Mouse (Mus musculus) R1 (cell line): ENCODE results near the gene Nap1l1.
"Not testable (repeated sequence)": the region's sequence is repeated elsewhere in the genome, so short reads cannot be mapped to it uniquely, and the experiment has no call there.

Experiments
- DNase-seq: peaks from one replicate; pipeline ENCODE4 v3.0.0-alpha.2; 2018; ENCODE audit warnings: low read depth, low spot score

Nap1l1 gene

DNA sequence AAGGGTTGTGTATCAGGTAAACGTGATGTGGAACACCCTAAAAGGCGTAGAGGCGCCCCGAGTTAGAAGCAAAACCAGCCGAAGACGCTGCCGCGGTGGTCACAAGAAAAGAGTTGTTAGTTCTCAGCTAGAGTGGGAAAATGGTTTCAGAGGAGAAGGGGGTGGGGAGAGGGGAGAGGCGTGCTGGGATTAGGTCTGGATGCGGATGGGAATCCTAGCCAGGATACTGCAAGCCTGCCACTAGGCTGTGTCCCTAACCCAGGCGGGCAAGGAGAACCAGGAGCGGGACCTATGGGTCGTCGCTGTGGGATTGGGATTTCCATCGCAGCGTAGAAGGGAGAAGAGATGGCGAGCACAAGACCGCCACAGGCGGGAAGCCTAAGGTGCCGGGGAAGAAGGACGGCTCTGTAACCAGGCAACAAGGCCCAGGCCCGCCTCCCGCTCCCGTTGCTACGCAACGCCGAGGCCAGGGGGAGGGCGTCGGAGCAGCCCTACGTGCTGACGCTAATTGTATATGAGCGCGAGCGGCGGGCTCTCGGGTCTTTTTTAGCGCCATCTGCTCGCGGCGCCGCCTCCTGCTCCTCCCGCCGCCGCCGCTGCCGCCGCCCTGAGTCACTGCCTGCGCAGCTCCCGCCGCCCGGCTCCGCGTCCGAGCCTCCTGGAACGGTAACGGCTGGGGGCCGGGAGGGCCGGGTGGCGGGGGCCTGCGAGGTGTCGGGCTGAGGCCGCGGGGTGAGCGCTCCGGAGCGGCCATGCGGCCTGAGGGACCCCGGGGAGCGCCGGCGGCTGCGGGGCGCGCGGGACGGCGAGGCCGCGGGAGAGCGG lies at the start of gene Nap1l1:
TSS of gene Nap1l1 (plus strand) at position 538 of the 825 bp plus-strand sequence.
- DNase-seq, result peak; percentile 97

DNA sequence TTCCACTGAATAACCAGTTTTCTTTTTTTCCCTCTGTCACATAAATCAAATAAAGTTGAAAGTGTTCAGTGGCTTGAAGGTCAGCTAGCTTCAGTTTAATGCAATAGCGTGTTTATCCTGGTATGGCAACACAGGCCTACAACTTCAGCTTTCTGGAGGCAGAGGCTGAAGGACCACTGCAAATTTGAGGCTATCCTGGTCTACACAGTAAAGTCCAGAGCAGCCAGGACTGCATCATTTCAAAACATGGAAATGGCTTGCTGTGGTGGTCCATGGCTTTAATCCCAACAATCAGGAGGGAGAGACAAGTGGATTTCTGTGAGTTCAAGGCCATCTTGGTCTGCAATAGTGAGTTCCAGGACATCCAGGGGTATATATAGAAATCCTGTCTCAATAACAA lies 46.5 kb upstream of the Nap1l1 start:
- no peak for DNase-seq

DNA sequence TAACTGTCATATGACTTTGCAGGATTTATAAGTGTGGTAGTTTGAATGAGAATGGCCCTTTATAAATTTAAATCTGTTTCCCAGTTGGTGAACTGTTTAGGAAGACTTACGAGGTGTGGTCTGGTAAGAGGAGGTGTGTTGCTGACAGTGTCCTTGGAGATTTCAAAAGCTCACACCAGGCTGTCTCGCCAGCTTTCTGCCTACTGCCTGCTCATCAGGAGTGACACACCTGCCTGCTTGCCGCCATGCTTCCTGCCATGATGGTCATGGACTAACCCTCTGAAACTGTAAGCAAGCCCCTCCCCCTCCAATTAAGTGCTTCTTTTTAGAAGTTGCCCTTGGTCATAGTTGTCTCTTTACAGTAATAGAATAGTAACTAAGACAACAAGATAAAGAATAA lies 39.5 kb upstream of the Nap1l1 start:
- peak; percentile 93 for DNase-seq

DNA sequence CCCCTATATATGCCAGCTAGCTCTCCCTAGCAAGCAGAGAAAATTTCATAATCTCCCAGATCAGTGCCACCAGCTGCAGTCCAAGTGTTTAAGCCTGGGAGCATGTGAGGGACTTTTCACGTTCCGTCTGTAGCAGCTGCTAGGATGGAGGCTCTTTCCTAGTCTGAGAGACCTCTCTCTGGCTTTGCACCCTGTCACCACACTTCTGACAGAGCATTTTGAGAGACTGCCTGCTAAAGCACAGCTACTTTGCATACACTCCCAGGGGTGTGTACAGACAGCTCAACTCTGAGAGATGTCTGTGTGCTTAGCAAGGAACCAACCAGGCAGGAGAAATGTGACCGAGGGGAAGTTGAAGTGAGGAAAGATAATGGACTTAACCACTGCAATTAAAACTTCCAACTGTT lies 32.0 kb upstream of the Nap1l1 start:
- DNase-seq, result peak; percentile 14

DNA sequence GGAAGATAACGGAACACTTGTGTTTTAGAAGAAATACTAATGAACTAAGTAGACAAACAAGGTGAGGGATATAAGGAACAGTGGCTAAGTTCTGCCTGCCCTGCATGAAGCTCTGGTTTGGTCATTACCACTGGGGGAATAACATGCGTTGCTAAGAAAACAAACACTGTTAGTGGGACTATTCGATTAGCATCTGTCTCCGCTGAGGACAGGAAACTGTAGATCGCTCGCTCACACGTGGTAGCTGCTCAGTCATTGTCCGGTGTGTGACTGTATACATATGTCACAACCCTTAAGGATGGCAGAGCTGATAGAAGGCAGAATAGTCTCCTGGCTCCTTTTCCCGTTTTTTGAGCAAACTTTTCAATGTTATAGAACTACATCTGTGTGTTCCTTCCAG lies 28.8 kb upstream of the Nap1l1 start:
- DNase-seq, result no peak

DNA sequence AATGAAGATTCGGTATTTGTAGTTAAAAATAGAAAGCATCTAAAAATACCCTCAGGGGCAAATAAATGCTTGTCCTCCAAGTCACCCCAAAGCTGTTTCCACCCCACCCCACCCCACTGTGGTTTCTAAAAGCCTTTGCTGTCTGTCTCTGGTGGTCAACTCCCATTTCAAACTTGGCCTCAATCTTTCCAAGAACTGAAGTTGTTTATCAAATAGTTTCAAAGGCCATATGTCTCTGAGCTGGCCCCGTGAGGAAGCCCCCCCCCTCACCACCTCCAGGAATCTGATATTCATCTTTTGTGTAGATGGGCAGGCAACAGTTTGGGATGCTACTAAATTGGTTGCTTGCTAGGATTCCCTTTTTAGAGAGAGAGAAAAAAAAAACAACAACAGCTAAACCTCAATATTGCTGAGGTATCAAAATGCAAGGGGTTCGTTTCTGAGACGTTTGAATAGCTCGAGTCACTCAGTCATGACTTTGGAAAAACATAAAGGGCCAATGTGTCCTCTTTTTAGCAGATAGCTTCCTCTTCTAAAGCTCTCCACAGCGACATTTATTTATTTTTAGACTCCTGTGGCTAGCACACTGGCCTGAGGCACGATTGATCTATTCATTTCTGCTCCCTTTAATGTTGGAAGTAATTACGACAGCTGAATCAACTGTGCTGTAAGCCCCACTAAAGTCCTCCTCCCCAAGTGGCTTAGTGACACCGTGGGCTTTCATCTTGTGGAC lies 26.9 kb upstream of the Nap1l1 start:
- DNase-seq, result no peak

DNA sequence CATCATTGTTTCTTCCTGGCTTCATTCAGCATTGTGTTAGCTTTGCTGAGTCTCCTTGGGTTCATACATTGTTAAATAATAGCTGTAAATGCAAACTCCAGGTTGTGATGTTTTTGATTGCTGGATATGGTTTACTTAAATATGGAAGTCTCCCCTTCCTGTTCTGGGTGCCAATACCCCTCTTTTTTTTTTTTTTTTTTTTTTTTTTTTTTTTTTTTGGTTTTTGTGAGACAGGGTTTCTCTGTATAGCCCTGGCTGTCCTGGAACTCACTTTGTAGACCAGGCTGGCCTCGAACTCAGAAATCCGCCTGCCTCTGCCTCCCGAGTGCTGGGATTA lies 26.4 kb upstream of the Nap1l1 start:
- not testable (repeated sequence) for DNase-seq

DNA sequence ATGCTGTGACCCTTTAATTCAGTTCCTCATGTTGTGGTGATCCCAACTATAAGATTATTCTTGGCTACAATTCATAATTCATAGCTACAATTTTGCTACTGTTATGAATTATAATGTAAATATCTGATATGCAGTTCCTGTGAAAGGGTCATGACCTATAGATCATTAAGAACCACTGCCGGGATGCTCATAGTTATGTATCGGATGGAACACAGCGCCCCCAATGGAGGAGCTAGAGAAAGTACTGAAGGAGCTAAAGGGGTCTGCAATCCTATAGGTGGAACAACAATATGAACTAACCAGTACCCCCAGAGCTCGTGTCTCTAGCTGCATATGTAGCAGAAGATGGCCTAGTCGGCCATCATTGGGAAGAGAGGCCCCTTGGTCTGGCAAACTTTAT lies 23.4 kb upstream of the Nap1l1 start:
- peak; percentile 58 for DNase-seq

DNA sequence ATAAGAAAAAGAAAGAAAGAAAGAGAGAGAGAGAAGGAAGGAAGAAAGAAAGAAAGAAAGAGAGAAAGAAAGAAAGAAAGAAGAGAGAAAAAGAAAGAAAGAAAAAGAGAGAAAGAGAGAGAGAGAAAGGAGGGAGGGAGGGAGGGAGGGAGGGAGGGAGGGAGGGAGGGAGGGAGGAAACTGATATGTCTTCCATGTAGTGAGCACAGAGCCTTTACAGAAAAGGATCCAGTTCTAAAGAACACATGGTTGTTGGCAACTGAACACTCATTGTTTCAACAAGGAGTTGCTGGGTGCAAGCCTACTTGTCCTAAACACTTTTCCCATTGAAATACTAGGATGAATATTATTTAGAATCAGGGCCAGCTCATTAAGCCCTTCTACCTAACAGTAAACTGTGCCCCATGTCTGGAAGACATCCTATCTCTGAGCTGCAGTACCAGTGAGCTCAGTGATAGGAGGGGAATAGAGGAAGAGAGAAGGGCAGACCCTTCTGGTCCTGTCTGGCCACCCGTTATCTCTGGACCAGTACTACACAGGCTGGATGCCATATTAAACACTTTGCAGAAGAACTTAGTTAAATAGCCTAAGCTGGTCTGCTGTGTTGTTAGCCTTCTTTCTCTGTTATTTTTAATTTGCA lies 21.2 kb upstream of the Nap1l1 start:
- no peak for DNase-seq

DNA sequence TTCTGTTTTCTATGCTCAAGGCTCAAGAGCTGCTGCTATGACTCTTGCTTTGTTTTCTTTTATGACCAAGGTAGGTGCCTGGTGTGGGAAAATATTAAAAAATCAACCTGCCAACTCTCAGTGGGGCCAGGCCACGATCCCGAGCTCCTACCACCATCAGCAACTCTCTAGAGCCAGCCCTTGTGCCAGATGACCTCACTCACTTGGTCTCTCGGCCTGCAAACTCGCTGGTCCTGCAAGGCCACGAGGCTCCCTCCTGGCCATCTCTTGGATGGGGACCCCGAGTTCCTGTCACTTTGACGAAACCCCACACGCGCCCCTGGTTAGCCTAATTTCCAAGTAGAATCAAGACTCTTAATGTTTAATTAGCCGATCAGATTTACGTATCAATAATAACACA lies 20.6 kb upstream of the Nap1l1 start:
- no peak for DNase-seq

DNA sequence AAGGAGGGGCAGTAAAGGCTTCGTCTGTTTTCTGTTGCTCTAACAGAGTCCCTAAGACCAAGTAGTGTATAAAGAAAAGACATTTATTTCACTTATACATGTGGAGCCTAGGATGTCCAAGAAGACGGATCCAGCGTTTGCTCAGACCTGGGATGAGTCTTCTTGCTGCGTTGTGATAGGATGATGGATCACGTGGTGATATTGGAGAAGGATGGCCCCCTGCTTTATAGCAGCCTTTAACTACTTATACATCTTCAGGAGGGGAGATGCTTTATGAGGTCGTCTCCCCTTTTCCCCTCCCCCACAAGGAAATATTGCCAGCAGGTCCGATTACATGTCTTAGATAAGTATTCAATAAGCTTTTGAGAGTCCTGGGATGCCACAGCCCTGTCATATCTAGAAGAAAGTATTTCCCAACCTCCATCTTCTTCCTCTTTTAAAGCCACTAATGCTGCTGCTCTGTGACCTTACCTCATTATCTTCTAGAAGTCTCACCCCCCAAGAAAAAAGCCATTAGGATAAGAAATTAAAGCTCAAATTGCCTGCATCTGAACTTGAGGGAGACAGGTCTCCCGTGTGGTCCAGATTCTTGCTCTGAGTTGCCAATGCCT lies 18.2 kb upstream of the Nap1l1 start:
- no peak for DNase-seq

DNA sequence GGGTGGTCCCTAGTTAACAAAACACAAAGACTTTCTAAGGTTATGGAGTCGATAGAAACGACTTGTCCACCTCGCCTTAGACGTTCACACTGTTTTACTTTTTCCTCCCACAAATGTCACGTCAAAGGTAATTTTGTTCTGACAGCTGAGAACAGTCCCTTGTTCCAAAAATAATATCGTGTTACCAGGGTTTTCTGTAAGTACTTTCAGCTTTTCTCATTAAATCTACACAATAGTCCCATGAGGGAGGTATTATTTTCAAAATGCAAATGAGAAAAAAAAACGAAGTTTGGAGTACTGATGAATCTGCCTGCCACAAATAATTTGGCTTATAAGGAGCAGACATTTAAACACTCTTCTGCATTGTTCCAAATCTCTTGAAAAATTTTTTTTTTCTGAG lies 14.9 kb upstream of the Nap1l1 start:
- no peak for DNase-seq

DNA sequence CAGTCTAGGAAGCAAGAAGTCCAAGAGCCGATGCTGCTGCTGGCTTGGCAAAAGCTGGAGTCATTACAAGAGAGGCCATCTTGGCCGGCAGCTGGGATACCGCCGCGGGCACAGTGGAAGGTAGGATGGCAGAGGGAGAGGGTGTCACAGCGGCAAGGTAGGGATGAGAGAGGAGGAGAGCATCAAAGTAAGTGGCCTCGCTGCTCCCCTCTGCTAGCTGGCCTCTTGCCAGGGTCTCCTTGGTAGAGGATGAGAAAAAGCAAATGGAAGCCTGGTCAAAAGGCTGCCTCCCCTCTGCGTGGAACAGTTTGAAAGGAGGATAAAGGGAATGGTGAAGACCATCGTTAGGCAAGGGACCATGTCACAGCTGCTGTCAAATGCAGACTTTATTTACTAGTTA lies 14.0 kb upstream of the Nap1l1 start:
- no peak for DNase-seq

DNA sequence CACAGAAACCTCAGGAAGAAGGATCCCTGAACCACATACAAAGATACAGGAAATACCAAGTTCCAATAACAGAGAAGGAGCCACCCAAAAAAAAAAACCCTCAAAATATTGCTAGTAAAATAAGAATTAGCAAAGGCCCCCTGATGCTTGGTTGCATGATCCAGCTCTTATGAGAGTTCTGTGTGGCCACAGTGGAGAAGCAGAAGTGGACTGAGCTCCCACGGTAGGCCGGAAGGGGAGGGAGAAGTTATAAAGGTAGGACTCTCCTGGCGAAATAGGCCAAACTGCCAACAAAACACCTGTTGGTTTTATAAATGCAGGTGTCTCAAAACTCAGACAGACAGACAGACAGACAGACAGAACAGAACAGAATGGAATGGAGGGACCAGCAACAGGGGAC lies 13.1 kb upstream of the Nap1l1 start:
- DNase-seq, result no peak

DNA sequence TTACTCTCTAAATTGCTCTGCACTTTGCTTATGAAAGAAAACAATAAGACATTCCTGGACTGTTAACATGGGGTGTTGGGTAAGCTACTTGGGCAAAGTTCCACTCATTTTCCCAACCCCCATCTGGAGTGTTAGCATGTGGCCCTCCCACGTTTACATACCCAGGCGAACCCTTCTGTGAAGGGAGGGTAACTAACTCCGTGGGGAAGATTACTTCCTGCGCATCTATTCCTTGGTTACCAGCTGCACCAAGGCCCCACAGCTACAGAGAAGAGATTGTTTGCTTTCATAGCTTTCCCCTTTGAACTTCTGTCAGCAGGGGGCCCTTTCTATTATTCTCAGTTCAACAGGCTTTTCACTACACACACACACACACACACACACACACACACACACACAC lies 12.6 kb upstream of the Nap1l1 start:
- no peak for DNase-seq

DNA sequence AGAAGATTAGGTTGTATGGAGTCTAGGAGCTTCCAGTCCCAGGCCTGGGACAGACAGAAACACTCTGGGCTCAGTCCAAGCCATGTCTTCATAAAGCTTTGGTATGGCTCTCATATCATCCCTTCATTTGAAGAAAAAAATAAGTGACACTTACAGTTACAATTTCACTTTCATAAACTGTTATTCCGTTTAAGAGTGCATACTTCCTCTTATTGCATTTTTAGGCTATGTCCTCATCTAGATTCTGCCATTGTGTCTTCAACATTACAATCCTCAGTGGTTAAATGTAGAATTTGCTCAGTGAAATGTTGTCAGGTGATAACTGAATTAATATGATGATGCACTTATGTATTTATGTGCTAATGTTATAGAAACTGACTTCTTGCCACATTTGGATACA lies 8.2 kb upstream of the Nap1l1 start:
- DNase-seq, result no peak

DNA sequence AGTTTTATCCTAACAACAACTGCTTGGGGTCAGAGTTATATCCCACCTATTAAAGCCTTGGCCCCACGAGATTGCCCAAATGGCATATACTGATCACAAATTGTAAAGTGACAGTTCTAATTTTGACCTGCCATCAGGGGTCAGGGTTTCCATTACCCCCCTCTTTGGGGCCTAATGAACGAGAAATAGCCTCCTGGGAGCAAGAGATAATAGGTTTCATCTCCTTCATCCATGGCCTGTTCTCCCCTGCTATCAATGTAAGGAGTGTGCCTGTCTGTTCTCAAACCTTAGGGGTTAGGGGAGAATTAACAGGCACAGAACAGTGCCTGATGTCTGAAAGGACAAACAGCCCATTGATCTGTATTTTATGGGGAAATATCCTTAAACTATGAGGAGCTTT lies 7.6 kb upstream of the Nap1l1 start:
- DNase-seq, result no peak

DNA sequence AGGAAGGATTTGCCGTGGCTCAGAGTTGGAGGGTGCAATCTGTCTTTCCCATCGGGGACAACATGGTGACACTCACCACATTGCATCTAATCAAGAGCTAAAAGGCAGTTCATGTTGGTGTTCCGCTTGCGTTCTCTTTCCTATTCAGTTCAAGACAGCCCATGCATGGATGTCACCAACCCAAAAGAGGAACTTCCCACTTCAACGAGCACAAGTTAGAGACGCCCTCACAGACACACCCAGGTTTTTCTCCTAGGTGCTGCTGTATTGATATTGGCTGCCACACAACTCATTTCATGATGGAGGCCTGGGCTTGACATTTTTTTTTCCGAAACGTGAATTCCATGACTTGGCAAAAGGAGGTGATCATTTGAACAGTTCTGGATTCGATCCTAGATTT lies 1.9 kb upstream of the Nap1l1 start:
- DNase-seq, result no peak

DNA sequence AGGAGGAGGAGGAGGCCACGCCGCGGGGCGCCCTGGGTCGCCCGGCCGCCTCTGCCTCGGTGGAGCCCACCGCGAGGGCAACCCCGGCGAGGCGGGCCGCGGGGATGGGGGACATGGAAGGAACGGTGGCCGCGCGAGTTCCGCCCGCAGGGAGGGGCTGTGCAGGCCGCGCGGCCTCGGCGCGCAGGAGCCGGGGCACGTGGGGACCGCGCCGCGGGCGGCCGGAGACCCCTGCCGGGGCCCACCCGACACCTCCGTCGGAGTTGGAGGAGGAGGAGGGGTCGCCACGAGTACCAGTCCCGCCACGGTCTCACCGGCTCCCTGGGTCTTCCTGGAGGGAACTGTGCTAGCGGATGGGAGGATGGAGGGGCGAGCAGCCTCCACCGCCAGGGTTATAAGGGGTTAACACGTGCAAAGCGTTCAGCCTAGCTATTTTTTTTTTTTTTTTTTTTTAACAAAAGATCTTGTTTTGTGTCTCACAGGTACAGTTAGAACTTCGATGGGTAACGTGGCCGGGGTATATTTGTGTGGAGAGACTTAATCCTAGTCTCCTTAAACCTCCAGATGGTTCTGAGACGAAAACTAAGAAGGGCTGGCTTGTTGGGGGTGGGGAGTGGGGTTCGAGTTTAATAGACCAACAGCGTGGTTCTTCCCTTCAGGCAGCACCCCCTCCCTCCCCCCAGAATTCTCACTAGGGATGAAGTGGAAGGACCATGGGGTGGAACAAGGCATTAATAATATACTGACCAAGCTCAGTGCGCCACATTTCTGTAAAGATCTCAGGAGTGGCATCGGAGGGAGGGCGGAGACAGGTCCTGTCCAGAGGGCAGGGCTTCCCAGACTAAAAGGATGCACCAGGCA lies 718 bp downstream of the Nap1l1 start:
- peak; percentile 70 for DNase-seq

DNA sequence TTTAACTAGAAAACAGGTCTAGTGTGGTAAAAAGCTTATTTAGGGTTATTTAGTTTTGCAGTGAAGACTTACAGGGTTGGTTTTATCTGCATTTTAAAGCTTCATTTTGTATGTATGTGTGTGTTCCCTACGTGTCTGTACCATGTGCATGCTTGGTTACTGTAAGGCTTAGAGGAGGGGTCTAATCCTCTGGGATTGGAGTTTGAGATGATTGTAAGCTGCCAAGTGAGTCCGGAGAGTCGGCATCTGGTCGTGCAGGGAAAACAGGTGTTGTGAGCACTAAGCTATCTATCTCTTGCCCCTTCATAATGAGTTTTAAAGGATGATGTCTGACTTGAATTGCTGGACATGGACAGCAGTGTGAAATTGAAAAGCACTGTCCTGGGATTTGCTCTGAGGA lies 3.3 kb downstream of the Nap1l1 start:
- no peak for DNase-seq

DNA sequence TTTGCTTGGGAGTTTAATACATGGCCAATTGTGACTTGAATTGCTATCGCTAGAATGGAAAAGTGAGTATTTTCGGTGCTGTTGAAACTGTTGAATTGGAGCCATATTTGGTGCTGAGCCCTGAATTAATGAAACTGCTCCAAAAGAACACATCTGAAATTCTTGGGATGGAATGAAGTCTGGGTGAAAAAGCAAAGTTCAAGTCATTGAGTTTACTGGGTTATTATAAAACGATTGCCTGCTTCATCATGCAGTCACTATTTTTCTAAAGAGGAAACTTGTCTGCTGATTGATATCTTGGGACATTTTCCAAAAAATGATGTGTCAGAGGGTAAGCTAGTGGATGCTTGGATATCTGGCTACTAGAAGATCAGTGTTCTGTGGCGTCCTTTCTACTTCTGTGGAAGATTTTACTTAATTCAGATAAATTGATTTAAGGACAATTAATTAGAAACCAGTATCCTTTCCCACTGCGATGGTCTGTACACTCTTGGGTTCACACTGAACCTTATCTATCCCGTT lies 4.0 kb downstream of the Nap1l1 start:
- no peak for DNase-seq
